Mouse (Mus musculus): ENCODE data around the gene Rpap2.
A peak's percentile ranks its signal among the peaks of the same experiment; 100 is the strongest.

Gene Rpap2

DNA sequence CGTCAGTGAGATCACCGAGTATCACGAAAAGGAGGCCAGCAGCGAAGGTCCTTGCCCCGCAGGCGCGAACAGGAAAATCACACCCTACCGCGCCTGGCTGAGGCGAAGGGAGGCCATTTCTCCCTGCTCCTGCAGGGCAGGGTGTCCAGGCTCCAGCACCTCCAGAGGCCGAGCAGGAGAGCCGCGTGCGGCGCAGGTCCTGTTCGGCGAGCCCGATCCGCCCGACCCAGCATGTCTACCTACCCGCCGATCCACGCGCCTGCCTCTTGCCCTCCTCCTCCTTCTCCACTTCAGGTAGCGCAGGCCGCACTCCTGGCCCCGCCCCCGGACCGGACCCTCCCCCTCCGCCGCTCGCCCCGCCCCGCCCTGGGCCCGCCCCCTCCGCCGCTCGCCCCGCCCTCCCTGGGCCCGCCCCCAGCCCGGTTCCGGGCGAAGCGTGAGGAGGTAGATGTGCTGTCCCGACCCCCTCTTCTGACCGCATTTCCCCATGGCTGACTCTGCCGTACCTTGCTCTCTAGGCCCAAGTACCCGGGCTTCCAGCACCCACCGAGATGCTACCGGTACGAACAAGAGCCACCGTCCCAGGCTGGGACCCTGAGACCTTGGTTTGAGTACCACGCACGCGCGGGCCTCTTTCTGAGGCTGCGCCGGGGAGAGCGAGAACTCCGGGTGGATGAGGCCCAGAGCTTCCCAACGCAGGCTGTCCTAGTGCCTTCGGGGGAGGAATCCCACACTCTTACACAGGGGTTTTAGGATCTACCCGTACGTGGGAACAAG is at the start of gene Rpap2, which contains the start of gene Glmn:
TSS of gene Rpap2 (plus strand) at position 73 of the 777 bp plus-strand sequence.
TSS of gene Glmn (minus strand) at position 588 of the 777 bp plus-strand sequence.
- DNase-seq (ENCODE audit: low read depth, low spot score): peak; percentile 86

DNA sequence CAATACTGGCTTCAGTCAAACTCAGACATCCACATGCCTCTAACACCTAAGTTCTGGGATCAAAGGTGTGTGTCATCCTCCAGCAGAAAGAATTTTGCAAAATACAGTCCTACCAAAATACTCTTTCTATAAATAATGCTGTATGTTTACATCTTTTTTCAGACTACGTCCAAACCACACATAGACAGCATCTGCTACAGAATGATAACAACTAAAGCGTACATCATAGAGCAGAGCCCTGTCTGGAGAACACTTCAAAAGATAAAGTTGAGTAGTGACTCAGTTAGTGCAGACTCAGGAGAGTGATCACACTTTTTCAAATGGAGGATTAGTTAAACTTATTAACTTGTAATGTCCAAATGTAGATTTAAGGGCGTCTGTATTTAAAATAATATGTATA is 49.2 kb upstream of the Rpap2 start:
- no peak for DNase-seq (ENCODE audit: low read depth, low spot score)

DNA sequence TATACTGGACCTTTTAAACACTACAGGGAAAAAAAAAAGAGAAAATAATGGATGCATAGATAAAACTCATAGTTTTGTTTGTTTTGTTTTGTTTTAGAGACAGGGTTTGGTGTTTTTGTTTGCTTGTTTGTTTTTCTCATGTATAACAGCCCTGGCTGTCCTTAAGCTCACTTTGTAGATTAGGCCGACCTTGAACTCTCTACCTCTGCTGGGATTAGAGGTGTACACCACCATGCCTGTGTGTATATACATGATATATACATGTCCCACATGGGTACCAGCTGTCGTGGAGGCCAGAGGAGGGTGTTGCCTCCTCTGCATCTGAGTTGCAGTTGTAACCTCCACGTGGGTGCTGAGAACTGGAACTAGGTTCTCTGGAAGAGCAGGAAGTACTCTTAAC is 48.7 kb upstream of the Rpap2 start:
- DNase-seq (ENCODE audit: low read depth, low spot score): no peak

DNA sequence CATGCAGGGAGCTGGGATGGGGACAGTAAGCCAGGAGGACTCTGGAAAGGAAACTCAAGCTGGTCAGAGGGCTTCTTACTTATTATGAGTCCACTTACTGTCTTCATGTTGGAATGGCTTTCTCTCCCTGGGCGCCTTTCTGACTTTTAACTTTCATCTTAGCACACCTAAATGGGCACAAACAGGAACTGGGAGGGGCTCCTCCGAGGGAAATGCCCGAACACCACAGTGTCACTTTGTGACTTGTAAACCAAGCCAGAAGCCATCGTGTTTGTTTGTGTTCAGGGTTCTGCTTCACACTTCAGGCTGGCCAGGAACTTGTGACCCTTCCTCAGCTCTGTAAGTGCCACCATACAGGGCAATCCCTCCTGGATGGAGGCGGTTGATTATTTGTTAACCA is 42.8 kb upstream of the Rpap2 start:
- DNase-seq (ENCODE audit: low read depth, low spot score): no peak

DNA sequence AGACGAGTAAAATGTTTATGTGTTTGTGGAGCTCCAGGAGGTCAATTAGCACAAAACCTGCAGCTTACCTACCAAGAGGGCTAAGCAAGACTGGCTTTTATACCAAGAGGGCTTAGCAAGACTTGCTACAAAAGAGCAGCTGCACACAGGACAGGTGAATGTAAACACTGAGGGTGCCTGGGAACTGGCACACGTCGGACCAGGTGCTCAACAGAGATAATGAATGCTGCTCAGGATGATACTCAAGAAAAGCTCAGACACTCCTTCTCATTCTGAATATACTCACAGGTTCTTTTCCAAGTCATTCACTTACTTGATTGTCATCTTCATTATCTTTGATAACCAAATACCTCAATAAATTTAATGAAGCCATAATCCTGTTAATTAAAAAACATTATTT is 40.2 kb upstream of the Rpap2 start:
- no peak for DNase-seq (ENCODE audit: low read depth, low spot score)

DNA sequence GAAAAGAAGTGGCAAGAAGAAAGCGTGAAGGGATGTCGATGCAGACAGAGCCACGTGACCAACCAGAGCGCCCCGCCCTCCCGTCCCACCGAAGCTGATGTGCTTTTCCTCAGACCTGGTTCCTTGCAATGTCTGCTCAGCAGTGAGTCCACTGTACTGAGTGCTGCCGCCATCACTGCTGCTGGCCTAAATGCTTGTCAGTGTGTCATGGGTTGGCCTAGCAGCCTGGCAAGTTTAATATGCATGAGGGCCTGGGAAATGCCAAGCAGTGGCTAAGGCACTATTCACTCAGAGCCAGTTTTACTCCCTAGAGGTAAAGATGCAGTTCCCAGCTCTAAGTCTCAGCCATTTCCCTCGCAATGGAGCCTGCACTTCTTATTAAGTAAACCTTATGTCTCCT is 28.0 kb upstream of the Rpap2 start:
- DNase-seq (ENCODE audit: low read depth, low spot score): no peak

DNA sequence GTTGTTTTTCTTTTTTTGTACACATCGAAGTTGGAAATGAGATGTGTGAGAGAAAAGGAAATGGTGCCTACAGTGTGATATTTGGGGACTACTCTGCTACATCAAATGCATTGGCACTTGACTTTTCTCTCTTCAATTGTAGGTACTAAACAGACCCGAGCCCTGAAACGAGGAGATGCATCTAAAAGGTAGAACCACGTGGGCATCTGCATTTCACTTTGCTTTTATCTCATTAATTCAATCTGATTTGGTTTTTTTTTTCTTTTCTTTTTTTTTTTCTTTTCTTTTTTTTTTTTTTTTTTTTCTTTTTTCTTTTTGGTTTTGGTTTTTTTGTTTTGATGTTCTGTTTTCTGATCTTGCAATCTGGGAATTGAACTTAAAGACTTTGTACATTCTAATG is 1.2 kb downstream of the Rpap2 start:
- no peak for DNase-seq (ENCODE audit: low read depth, low spot score)

DNA sequence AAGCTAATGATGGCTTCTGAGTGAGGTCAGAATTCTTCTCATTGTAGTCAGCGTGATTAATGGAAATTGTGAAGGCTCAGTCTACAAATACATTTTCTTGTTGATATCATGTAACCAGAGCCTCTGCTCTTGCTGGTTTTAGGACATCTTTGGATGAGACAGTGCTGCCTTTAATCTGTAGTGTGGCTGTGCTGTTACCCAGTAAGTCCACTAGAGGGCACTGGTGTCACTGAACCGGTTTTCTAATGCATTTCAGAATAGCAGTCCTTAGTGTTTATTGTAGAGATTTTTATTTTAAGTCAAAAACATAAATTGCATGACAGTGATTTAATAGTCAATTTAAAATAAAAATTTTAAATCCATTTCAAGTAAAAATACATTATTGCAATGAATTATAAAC is 14.1 kb downstream of the Rpap2 start:
- DNase-seq (ENCODE audit: low read depth, low spot score): peak; percentile 68

DNA sequence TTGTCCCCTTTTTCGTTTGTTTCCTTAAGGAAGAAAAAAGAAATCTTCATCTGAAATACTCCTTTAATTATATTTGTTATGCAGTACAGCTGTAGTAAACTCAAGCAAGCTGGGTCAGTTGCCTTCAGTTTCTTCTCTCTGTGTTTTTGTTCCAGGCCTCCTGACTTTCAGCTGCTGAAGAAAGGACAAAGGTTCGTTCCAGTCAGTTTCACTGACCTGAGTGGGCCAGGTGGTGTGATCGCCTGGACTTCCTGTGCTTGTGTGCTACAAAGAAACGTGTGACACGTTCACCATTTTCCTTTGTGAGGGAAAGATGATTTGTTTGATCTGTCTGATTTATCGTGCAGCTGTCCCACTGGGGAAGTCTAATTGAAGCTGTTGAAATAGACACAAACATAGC is 20.8 kb downstream of the Rpap2 start:
- peak; percentile 5 for DNase-seq (ENCODE audit: low read depth, low spot score)

DNA sequence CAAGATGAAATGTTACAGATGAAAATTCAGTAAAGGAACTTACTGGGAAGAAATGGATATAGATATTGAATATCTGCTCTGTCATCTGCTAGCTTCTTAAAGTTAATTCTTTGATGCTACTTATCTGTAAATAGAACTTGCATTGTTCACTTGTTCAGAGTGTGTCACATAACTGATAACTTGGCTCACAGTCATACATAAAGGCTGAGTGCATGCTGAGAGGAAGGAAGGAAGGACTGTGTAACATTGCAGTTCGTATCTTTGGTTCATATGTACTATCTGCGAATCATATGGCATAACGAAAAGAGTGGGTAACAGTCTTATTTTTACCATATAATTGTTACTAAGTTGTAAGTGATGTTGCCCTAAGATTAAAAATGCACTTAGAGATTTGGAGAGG is 24.2 kb downstream of the Rpap2 start:
- no peak for DNase-seq (ENCODE audit: low read depth, low spot score)

DNA sequence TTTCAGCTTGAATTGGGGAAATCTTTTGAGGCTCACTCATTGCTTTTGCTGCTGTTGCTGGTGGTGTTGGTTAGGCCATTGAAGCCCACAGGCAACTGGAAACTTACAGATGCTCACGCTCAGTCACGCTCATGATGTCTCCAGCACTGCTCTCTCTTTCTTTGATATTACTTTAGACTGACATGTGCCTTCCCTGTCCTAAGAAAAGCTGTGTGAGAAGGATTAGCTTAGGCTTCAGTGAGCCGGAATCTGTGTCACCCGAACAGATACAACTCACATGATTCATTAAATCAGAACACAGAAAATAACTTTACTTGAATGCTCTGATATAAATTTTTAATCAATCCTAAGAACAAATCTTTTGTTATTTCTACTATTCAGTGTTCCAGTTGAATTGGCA is 36.5 kb downstream of the Rpap2 start:
- no peak for DNase-seq (ENCODE audit: low read depth, low spot score)

DNA sequence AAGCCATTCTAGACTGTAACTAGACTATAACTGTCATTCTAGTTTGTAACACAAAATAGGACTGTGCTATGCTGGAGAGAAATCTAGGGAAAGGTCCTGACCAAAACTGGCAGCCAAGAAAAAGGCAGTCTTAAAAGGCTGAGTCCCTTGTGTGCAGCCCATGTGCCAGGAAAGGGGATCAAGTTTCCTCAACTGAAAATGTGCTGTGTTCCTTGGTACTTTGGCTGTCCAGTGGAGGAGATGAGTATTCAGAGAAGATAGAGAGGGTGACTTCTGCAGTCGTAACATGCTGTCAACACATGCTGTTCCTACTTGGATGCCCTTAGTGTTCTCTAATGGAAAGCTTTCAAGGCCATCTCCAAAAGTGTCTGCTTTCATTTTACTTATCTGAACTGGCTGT is 39.9 kb downstream of the Rpap2 start:
- DNase-seq (ENCODE audit: low read depth, low spot score): no peak

DNA sequence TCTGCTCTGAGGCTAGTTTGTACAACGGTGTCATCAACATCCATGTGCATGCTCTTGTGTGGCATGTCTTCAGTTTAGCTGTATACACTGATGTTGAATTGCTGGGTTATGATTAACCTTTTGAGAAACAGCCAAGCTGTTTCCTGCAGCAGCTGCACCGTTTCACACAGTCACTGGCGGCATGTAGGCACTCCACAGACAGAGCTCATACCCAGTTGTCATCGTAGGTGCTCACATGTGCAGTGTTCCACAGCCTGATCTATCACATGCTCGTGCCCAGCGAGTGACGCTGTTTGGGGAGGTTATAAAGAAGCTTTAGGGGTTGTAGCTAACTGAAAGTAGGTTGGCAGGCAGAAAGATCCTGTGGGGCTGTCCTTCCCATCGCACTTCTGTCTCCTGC is 41.2 kb downstream of the Rpap2 start:
- DNase-seq (ENCODE audit: low read depth, low spot score): no peak

DNA sequence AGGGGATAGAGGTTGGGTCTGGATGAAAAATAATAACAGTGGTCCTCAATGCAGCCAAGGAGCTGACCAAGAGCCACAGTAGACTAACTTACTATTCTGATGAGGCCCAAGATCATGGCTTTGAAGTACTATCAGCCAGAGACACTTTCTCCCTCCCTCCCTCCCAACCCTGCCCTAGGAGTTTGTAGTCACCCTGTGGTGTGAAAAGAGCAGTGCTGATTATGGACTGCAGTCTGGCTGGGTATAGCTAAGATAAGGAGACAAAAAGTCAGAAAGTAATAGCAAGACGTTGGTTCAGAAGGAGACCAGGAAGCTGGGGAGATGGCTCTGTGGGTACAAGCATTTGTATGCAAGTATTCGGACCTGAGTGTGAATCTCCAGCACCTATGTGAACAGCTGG is 47.4 kb downstream of the Rpap2 start:
- no peak for DNase-seq (ENCODE audit: low read depth, low spot score)

DNA sequence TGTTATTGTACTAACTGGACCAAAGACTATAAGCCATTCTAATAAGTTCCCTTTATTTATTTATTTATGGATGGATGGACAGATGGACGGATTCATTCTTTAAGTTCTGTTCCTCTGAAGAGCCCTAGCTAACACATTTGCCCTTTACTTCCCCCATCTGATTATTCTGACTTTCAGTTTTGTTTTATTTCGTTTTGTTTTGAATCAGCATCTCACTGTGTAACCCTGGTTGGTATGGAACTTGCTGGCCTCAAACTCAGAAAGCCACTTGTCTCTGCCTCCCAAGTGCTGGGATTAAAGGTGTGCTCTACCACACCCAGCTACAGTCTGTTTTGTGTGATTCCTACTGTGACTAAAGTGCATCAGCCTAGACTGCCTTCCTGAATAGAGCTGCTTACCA is 48.8 kb downstream of the Rpap2 start:
- no peak for DNase-seq (ENCODE audit: low read depth, low spot score)

DNA sequence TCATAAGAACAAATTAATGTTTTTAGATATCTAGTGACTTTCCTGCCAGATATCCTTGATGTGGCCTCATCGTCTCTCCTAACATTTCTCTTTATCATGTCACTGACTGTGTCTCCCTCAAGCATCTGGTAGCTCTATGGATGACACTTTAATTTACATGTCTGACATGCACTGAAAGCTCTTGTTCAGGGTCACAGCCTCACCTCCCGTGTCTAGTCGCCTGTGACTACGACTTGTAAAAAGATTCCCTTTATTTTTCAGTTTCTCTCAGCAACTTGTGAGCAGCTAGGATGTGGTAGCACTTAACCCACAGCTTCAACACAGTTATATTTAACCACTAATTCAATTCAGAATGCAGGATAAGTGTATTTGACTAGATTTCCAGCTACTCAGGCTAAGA is 50.4 kb downstream of the Rpap2 start:
- DNase-seq (ENCODE audit: low read depth, low spot score): no peak

DNA sequence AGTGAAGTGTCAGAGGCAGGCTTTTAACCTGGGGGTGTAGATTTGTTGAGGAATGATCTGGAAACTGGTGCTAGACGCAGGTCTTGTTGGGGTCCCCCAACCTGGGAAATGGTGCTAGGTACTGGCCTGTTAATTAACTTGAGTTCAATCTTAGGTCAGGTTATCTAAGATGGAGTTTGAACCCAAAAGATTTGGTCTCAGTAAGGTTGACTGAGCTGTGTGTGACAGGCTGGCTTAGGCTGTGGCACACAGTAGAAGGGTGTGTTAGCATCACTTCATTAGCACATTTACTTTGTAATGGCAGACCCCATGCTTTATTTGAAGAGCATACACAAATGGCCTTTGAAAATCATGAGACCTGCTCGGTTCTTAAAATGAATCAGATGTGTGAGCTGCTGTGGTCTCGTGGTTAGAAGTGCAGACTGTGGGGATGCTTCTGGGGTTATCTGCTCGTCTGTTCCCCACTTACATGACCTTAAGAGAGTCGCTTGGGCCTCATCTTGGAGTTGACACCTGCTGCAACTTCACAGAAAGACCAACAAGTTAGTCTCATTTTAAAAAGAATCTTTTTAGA is 51.5 kb downstream of the Rpap2 start:
- DNase-seq (ENCODE audit: low read depth, low spot score): no peak

DNA sequence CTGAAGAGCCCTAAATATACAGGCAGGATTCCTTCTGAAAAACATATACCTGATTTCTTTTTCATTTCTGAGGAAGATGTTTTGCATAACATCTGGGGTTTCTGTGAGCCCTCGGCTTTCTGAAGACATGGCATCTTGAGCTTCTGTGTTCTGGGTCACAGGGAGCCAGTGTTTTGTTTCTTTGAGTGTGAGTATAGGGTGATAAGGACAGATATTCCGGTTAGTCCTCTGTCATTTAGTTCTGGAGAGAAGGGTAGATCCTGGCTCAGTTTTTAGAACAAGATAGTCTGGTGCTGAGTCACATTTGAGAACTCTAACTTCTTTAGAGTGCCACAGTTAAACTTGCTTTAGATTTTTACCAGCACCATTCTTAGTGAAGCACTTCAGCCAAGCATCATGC is 52.5 kb downstream of the Rpap2 start:
- no peak for DNase-seq (ENCODE audit: low read depth, low spot score)

DNA sequence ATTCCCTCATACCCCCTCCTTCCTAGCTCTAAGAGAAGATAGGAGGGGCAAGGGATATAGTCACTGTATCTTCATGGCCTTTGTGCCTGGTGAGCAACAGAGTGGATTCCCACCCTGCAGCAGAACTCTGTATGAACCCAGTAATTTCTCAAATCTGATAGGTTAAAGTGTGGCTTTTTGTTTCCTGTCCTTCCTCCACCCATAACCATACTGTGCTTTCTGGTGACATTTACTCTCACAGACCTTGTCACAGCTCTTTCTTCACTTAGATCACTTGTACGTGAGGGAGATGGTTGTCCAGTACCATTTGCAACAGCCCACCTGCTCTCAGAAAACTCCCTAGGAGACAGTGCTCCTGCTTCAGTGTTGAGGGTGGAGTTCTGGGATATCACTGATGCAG is 53.3 kb downstream of the Rpap2 start:
- no peak for DNase-seq (ENCODE audit: low read depth, low spot score)

DNA sequence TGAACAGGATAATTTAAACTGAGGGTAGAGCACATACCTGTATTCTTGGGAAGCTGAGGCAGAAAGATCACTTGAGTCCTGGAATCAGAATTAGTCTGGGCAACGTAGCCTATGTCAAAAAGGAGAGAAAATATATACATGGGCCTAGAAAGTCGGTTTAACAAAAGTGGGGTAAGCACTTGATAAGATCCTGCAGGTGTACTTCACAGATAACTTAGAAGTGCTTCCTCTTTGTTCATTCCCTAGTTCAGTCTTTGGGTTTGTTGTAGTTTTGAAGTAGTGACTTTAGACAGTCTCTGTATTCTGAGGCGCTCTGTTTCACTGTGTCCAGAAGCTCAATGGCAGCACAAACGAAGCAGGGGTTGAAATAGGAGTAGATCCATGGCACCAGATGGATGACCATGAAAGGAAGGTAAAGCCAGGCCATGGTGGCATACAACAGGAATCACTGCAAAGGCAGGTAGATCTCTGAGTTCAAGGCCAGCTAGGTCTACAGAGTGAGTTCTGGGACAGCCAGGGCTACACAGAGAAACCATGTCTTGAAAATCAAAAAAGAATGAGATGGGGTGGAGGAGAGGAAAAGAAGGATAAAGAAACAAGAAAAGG is 55.0 kb downstream of the Rpap2 start:
- DNase-seq (ENCODE audit: low read depth, low spot score): no peak

DNA sequence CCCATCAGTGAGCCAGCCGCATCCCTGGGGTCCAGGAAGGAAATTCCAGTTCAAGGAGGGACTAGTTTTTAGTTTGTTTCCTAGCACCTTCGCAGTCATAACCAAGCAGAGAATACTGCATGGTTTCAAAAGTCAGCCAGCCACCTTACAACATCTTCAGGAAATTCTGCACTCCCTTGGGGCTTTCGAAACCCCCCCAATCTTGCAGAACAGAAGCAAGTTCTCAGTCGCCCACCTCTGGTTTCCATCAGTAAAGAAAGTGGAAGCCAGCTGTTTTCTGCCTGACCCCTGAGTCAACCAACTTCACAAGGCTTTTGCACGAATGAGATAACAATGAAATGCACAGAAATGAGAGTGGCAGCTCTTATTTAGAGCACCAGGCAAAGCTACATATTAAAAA is 81.2 kb downstream of the Rpap2 start:
- no peak for DNase-seq (ENCODE audit: low read depth, low spot score)

DNA sequence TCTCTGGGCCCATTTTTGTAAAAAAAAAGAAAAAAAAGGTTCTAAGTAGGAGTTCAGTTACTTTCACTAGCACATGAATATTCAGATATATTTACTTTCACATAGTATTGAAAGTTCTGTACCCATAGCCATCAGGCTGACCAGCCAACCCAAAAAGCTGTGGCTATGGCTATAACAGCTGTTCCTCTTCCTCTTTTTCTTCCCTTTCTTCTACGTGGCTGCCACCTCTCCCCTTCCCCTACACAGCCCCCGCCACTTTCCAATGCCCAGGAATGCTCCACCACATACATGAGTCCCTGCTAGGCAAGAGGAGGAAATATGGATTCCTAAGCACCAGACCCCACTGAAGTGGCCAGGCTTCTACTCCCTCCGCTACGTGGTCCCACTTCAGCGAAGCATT is 84.1 kb downstream of the Rpap2 start:
- DNase-seq (ENCODE audit: low read depth, low spot score): no peak

DNA sequence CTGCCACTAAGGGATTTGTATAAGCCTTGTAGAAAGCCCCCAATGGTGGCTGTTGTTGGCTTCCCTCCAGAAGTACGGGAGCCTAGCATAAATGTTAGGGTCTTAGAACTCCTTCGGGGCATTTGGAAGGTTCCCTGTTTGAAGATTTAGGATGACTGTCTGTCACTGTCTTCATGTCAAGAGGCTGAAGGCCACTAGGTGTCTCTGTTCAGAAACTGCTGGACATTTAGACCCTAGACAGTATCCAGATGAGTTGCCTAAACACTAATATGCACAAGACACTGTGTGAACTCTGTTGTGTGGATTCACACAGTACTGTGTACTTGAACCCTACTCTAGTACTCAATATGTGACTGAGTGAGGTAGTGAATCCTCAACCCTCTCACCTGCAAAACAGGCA is 87.2 kb downstream of the Rpap2 start:
- no peak for DNase-seq (ENCODE audit: low read depth, low spot score)
